Mouse (Mus musculus) CD4-positive naive resting alpha-beta T cell, adult 57 days (primary cell): ENCODE results near the gene Klhdc8b. TPM values are rescaled to one million over a fixed set of nuclear protein-coding genes. Genes with fewer than 3 reads are reported as not detected.

Source experiments
- total RNA-seq: library from RNA; stranded (reverse); gene quantifications from one replicate; pipeline ENCODE4 v1.2.4, GENCODE M21; 2023

The Klhdc8b gene
- 4.3 TPM for total RNA-seq

DNA sequence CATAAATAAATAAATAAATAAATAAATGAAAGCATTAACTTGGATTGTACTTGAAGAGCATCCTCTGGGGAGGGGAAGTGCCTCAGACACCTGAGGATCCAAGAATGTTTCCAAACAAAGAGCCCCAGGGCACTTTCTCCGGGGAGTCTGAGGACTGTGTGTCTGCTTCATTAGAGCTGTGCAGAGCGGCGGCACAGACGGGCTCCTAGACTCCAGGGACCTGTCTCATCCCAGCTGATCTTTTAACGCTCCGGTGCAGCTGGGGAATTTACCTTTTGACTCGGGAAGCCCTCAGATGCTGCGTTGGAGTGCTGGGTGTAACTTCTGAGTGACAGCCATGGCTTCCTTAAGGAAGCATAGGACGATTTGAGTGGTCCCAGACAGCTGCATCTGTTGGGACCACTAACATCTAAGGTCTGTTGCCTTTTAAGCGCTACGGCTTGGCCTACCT lies at the start of gene Klhdc8b:
Gene Klhdc8b (minus strand): TSS at position 401 of the 451 bp plus-strand sequence.

DNA sequence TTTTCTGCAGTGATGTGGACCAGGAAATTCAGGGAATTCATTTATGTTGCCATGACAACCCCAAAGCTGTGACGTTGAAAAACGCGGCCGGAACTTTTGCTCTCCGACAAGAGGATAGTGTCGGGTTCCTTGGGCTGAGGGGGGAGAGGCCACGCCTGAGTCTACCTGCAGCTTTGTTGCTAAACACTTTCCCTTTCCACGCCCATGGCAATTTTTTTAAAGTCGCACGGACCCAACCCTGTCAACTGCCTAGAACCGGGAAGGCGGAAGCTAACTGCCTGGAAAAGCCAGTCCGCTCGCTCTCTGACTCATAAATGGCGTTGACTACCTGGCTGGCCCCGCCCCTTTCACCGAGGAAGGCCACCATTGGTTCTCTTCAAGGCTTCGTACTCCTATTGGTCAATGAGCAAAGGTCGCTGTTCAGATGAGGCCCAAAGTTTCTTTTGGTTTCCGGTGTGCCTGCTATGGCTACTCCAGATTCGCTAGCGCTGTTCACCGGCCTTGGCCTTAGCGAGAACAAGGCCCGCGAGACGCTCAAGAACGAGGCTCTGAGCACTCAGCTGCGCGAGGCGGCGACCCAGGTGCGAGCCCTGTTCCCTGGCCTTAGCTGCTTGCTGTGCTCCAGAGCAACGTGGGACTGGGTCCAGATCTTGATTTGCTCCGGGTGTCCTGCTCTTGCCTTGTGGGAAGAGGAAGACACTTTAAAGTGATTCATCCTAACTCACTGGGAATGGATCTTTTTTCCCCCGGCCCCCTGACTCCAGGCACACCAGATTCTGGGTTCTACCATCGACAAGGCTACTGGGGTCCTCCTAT lies 46.4 kb upstream of the Klhdc8b start, which contains the start of gene Qars:
Gene Qars (plus strand): TSS at position 88 of the 816 bp plus-strand sequence.

DNA sequence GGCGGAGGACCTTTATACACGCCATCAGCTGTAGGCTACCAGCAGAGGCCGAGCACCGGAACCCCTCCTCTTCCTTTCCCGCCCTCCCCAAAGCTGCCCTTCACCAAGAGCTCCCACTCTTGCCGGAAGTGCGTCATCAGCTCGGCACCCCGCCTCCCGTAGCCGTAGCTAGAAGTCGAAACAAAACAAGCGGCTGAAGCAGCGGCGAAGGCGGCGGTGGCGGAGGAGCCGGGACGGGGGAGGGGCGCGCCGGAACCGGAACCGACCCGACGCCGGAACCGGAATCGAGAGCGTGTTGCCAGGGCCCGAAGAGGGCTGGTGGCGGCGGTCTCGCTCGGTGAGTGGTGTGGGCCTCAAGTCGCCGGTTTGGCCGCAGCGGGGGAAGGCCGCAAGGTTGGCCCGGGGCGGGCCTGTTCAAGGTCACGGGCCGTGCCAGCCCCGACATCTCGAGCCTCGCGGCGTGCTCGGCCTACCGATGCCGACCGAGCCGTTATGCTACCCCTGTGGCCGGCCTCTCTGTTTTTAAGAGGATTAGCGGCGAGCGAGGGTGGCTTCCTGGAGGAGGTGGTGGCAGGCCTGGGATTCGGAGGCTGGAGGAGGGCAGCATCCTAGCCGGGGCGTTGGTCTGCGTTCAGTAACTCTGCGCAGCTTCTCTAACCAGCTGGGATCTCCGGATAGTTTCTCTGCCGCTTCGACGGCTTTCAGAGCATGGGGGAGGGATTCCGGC lies 29.3 kb upstream of the Klhdc8b start, which contains the start of gene Usp19:
Gene Usp19 (plus strand): TSS at position 44 of the 727 bp plus-strand sequence.

DNA sequence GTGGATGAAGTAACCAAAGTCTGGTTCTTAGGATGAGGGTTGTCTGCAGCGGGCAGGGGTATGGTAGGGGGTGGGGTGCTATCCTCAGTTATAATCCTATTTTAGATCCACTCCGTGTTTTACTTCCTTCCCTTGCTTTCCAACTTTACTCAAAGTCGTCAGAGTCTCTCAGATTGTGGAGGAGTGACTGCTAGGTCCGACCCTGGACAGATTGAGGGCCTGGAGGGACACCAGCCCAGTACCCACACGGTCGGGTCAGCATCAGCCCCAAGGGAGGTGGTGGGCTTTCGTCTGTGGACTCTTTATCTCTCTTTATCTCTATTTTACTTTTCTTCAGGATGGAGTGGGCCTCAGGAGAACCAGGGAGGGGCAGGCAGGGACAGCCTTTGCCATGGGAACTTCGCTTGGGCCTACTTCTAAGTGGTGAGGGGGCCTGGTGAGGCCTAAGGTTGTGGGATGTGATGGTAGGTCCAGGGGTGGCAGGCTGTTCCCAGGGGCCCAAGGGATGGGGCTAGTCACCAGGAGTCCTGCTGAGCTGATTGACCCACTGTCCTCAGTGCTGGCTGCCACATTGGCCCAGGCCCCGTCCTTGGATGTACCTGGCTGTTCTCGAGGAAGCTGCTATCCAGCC lies 18.5 kb upstream of the Klhdc8b start, which contains the start of gene Lamb2:
Gene Lamb2 (plus strand): TSS at position 16 of the 631 bp plus-strand sequence.

DNA sequence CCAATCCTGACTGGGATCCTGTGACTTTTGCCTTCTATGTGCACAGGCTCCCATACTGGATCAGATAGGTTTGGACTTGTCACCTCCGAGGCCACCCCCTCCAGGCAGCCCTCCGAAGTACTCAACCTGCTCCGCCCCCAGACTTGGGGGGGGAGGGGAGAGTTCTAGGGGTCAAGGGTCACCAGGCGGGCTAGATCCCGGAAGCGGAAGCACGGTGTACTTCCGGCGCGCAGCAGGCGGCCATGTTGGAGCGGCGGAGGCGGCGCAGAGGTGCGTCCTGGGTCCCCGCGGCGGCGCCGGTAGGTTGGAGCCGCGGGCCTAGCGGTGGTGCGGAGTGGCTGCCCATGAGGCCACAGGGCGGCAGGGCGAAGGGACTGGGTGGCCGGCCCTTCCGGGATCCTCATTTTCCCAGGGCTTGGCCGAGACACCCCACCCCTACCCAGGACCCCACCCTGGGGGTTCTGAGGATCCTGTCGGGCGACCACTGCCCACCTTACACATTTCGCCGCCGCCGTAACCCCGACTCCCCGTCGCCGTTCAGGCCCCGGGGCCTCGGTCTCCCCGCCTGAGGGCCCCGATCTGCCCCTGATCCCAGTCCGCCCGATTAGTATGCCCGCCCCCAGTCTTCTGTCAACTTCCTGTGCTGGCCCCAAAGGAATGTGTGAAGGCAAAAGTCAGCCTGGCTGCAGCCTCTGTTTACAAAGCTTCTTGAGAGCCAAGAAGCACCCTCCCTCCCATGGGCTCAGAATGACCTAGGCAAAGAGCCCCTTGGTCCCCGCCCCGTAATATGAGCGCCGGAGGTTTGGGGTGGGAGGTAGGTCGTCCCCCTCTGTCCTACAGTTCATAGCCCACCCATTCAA lies 832 bp downstream of the Klhdc8b start, which contains the start of gene Ccdc71:
Gene Ccdc71 (plus strand): TSS at position 209 of the 860 bp plus-strand sequence.

DNA sequence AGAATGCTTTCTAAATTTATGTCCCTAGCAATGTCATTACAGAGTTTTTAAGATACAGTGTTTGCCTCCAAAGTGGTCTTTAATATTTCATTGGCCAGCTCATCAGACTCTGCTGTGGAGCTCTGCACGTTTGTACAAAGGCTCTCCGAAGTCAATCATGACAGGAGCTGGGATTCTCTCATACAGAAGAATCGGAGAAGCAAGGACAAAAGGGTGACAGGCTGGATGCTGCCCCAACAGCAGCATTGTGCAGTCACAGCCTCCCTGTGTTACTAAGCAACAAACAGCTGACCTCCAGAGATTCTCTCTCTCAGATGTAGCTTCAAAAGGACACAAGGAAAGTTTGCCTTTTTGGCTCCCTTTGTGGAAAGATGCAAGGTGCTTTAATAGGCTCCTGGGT lies 25.2 kb downstream of the Klhdc8b start, which contains the start of gene BC048562:
Gene BC048562 (plus strand): TSS at position 301 of the 400 bp plus-strand sequence.

DNA sequence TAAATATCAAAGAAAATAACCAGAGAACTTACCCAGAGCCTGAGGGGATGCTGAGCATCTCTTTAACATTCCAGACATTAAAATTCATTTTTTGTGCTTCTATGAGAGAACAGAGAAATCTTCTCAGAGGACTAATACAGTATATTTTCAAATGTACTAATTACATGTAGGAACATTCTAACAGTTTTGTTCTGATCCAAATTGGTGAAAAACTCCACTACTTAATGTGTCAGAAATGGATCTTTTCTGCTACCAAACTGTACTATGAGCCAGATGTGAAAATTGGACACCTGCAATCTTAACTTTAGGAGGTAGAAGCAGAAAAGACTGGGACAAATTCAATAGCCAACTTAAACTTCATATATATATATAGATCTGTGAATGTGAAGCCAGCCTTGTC lies 33.0 kb downstream of the Klhdc8b start, which contains the start of gene Ccdc36:
Gene Ccdc36 (minus strand): TSS at position 101 of the 400 bp plus-strand sequence.

Other genes with a start within 250 kb of the Klhdc8b start
- 28.7 TPM for gene Dag1, start 197.6 kb downstream of the Klhdc8b start, total RNA-seq
- gene Nicn1, start 171.2 kb downstream of the Klhdc8b start, total RNA-seq = 4.9 TPM
- gene Amt, start 164.7 kb downstream of the Klhdc8b start, total RNA-seq = 1.7 TPM
- gene Rhoa, start 155.5 kb downstream of the Klhdc8b start, total RNA-seq = 361 TPM
- gene Tcta, start 155.4 kb downstream of the Klhdc8b start, total RNA-seq = 9.9 TPM
- 247 TPM for gene Gpx1, start 122.7 kb downstream of the Klhdc8b start, total RNA-seq
- gene Usp4, start 113.7 kb downstream of the Klhdc8b start, total RNA-seq = 140 TPM
- gene 1700102P08Rik, start 68.8 kb downstream of the Klhdc8b start, total RNA-seq = 6.2 TPM
- gene Ccdc36, start 33.1 kb downstream of the Klhdc8b start, total RNA-seq = not detected
- gene BC048562, start 25.1 kb downstream of the Klhdc8b start, total RNA-seq = not detected
- 25.0 TPM for gene Ccdc71, start 1.1 kb downstream of the Klhdc8b start, total RNA-seq
- gene Lamb2, start 18.2 kb upstream of the Klhdc8b start, total RNA-seq = 2.4 TPM
- gene Usp19, start 29.0 kb upstream of the Klhdc8b start, total RNA-seq = 305 TPM
- 180 TPM for gene Qars, start 46.1 kb upstream of the Klhdc8b start, total RNA-seq
- gene Qrich1, start 55.2 kb upstream of the Klhdc8b start, total RNA-seq = 222 TPM
- gene Impdh2, start 98.7 kb upstream of the Klhdc8b start, total RNA-seq = 204 TPM
- gene Ndufaf3, start 105.9 kb upstream of the Klhdc8b start, total RNA-seq = 18.4 TPM
- 48.9 TPM for gene Dalrd3, start 108.3 kb upstream of the Klhdc8b start, total RNA-seq
- gene Wdr6, start 117.2 kb upstream of the Klhdc8b start, total RNA-seq = 30.9 TPM
- gene P4htm, start 136.1 kb upstream of the Klhdc8b start, total RNA-seq = 8.6 TPM
- gene Arih2, start 187.8 kb upstream of the Klhdc8b start, total RNA-seq = 149 TPM
- 19.7 TPM for gene Slc25a20, start 200.5 kb upstream of the Klhdc8b start, total RNA-seq
- gene Prkar2a, start 227.7 kb upstream of the Klhdc8b start, total RNA-seq = 10.8 TPM